Mouse (Mus musculus) bone marrow, adult 2 months (tissue): ENCODE data around the gene Banf1.
"Not testable (repeated sequence)": the region's sequence is repeated elsewhere in the genome, so short reads cannot be mapped to it uniquely, and the experiment has no call there.

Experiments used
- CTCF ChIP-seq: fragments of 200-500 bp; IDR thresholded peaks from 2 replicates; pipeline ENCODE4 v1.5.1; 2011; ENCODE audit warnings: low read length, control low read depth; ENCODE audit not compliant: control insufficient read depth, insufficient read depth
- POLR2A ChIP-seq: fragments of 200-500 bp; IDR thresholded peaks from 2 replicates; pipeline ENCODE4 v1.6.1; 2011; ENCODE audit warnings: low read depth, mild to moderate bottlenecking, control low read depth, low read length, borderline replicate concordance; ENCODE audit not compliant: control insufficient read depth

DNA sequence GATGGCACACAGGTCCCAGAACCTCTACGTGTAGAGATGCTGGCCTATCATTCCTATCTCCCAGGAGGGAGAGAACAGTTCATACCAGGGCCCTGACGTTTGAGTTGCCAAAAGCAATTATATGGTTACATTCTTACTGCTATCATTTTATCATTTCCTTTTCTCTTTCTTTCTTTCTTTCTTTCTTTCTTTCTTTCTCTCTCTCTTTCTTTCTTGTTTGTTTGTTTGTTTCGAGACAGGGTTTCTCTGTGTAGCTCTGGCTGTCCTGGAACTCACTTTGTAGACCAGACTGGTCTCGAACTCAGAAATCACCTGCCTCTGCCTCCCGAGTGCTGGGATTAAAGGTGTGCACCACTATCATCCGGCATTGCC is 17.5 kb downstream of the Banf1 start, which contains the start of gene Cst6:
- TF ChIP-seq CTCF, POLR2A: not testable (repeated sequence)
